Mouse (Mus musculus): ENCODE data around the gene Atp1b1.

Gene Atp1b1

DNA sequence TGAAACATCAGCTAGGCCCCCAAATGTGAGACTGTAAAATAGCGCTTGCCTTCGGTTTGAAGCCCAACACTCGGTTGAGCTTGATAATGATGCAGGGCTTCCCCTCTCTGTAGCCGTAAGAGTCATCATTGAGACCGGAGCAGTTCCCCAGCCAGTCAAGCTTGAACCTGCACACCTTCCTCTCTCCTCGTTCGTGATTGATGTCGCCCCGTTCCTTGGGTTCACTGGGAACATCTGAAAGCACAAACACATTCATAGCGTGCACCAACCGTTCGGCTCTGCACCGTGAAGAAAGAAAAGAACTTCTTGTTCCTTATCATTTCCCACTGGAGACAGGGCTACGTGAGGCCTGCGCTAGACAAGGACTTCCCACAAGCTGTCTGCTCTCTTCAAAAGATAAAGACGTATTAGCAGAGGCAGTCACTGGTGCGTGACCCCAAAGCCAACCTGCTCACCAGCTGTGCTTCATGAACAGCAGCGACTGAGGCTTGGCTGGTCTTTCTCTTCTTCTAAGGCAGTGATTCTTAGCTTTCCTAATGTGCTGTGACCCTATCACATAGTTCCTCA, 16.7 kb downstream of the Atp1b1 start:
- in situ Hi-C loops (cut with MboI, MseI): no loop called here

DNA sequence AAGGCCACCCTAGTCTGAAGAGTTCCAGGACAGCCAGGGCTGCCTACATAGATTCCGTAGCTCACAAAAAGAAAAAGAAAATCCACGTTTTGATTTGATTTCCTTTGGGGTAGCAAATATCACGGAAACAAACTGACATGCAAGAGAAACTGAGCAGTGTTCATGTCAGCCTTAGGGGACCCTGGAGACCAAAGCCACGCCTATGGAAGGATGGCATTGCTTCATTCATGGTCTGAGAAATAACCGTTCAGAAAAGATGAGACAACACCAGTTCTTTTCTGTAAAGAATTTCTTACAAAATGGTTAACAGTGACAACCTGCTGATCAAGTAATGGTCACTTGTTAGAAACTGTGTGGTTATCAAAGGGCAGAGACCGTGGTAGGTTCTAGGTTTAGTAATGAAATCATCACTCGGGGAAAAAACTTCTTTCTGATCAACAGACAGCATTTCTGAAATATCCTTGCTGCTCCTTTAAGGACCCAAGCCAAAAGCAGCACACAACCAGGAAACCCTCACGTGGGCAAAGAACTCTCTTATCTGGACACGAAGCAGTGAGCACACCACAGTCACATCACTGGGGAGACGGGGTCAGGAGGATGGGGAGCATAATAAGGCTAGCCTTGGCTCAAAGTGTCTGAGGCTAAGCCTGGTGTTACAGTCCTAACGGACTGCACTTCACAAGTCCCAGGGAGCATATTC, 17.3 kb downstream of the Atp1b1 start:
- in situ Hi-C loops (cut with MboI, MseI): no loop called here

DNA sequence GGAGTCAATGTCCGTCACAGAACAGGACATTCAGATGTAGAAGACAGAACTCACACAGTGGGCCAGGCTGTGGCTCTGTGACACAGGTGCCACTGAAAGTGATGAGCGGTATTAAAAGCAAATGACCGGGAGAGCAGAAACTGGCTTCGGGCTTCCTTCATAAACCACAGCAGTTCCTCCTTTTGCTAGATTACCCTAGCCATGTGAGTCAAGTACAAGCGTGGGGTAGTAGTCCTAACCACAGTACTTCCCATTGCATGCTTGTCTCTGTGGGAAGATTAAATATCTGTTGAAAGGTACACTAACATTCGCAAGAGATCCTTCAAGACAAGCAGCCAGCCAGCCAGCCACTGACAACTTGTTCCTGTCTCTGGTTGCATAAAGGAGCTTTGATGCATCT, 17.9 kb downstream of the Atp1b1 start:
- in situ Hi-C loops (cut with MboI, MseI): no loop called here

DNA sequence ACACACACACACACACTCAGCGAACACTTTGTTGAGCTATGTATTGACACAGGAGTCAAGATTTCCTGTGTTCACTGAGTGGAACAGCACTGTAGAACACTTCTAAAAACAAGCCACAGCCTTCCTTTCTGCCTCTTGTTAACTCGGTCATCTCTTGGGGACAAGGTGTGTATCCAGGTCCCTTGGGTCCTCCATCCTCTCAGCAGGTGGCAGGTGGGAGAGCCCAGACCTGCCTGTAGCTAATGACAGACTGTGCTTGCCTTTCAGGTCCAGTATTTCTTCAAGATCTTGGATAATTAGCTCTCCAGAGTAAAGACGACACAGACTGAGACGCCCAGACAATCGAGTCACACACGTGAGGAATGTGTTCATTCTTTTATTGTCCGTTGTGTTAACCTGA, 21.4 kb downstream of the Atp1b1 start:
- in situ Hi-C loops (cut with MboI, MseI): no loop called here

DNA sequence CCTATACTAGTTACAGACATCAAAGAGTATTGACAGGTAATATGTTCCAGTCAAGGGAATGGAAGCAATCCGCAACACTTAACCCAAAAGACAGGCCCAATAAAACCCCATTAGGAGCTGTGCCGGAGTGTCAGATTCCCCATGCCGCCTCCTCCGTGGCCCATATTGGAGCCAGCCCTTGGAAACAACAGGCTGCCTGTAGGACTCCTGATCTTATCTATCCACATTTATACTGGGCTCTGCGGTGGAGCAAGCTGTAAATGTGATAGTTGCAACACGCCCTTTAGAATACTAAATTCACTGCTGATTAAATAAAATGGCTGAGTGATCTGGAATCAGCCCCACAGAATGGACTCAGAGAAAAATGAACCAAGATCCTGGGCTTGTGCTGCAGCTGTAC, 24.1 kb downstream of the Atp1b1 start:
- in situ Hi-C loops (cut with MboI, MseI): no loop called here

DNA sequence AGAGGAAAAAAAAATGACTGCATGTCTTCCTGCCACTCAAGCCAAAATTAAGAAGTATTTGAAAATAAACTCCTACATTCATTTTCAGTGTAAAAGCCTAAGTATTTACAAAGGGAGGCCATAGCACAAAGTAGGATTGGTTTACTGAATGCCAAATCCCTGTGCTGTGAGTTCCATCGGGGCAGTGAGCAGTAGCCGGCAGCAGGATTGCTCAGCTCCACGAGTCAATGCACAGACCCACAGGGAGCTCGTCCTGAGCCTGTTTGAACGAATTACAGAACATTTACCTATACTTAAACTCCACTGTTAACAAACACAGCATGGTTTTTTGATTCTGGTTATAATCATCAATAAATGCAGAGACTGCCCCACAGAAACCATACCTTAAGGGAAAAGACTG, 25.5 kb downstream of the Atp1b1 start:
- in situ Hi-C loops (cut with MboI, MseI): no loop called here

DNA sequence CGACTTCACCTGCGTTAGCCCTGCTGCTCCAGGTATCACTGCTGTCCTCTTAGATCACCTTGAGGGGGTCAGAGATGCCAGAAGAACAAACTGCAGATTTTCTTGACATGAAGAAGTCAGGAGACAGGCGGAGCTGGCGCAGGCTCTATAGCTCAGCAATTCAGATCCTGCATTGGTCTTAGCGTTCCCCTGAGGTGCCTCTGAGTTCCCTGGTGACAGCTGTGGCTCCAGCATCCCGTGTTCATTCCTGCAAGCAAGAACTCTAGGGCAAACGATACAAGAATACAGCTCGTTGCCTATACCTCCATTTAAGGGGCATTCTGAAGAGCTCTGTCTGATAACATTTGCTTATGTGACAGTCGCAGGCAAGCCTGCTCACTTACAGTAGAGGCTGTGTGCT, 29.5 kb downstream of the Atp1b1 start:
- in situ Hi-C loops (cut with MboI, MseI): no loop called here

DNA sequence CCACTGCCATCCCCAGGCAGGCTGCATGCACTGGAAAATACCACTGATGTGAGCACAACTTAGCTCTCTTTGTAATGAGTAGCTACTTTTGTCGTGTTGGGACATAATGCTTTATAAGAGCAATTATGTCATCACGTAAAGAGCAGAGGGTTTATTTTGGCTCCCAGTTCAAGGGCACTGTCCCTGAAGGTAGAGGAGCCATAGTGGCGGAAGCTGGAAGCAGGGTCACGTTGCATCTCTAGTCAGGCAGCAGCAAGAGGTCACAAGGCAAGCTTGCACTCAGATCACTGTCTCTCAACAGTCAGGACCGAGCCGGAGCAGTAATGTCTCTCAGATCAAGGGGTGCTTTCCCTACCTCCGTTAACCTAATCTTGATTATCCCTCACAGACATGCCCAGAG, 30.4 kb downstream of the Atp1b1 start:
- in situ Hi-C loops (cut with MboI, MseI): no loop called here

DNA sequence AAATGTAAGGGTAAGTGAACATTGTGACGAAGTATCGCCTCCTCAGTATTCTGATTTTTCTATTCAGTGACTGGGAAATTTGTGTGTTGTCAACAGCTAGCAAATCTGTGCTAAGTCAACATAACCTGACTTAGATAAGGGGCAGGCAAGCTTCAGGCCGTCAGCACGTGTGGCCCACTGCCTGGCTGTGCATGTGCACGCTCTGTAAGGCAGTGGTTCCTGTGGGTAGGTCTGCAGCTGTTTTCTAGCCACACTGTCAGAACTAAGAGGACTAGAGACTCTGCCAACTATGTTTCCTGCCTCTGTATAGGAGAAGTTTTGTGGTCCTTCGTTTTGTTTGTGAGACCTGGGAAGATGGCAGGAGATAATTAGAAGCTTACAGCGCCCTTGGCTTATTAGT, 31.9 kb downstream of the Atp1b1 start:
- in situ Hi-C loops (cut with MboI, MseI): no loop called here

DNA sequence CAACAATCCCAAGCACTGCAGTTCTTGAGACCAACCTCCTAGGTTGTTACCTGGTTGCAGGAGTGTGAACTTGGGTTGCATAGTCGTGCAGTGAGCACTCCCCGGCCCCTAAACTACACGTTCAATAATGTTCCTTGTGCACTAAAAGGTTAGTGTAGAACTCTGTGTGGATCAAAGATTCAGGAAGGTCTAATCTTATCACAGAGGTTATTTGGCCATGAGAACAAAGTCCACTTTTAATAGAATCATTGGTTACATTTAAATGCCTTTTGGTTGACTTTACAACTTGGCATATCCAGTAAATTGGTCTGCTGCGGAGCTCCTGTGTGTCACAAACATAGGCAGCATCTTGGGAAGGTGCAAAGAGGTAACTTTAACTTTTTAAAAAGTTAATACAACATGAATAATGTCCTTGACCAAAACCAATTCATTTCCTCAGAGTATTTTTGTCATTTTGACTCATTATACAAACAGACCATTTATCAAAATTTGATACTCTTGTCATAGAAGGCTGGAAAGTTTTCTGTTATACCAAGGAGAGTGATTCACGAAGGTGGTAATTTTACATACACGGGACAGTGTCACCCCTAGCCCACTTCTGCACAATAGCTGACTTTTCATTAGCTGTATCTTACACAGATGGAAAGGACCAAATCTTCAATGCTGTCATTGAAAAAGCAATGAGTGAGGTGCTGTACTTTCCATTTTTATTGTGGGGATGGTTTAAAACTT, 37.4 kb downstream of the Atp1b1 start:
- in situ Hi-C loops (cut with MboI, MseI): no loop called here

DNA sequence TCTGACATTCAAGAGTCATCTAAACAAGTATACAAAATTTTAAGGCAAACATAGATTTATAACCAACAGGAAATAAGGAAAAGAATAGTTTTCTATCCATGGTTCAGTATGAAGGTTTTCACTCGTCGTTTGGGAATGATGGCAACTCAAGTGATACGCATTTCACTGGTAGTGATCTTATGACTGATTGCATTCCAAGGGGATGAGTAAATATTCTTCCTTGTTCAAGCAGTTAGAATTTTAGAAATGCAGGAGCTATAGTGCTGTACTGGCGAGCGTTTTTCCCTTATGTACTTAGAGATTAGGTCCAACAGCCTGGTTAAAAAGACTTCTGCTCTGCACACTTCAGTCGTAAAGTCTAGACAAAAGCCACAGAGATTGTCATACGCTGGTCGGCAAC, 38.8 kb downstream of the Atp1b1 start:
- in situ Hi-C loops (cut with MboI, MseI): no loop called here

DNA sequence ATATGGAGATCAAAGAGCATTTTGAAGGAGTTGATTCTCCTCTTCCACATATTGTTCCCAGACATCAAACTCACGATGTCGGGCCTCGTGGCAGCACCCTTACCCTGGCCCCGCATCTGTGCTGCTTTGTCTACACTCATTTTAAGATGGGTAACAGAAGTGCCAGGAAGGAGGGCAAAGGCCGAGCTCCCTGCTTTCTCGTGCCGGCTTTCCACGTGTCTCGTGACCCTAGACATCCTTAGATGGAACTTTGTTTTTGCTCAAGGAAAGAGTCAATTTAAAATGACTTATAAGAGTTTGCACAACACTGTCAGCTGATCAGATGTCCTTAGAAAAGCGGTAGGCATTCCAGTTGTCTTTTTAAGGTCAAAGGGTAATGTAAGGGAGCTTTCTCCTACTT, 39.8 kb downstream of the Atp1b1 start:
- in situ Hi-C loops (cut with MboI, MseI): no loop called here

DNA sequence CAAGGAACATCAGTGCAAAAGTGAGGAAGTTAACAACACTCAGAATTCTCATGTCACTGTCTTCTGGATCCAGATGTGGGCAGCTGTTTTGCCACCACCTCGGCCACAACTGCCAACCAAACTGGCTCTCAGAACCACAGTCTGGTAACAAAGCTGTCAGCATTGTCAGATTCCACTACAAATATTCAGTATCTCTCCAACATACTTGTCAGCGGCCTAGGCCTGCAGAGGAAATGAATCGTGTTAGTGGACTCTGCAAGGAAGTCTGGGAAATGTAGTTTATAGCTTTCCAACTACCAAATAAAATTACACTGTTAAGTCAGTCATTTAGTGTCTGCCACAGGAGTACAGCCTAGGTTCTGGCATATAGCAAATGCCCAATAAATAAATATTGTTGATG, 40.6 kb downstream of the Atp1b1 start:
- in situ Hi-C loops (cut with MboI, MseI): no loop called here

DNA sequence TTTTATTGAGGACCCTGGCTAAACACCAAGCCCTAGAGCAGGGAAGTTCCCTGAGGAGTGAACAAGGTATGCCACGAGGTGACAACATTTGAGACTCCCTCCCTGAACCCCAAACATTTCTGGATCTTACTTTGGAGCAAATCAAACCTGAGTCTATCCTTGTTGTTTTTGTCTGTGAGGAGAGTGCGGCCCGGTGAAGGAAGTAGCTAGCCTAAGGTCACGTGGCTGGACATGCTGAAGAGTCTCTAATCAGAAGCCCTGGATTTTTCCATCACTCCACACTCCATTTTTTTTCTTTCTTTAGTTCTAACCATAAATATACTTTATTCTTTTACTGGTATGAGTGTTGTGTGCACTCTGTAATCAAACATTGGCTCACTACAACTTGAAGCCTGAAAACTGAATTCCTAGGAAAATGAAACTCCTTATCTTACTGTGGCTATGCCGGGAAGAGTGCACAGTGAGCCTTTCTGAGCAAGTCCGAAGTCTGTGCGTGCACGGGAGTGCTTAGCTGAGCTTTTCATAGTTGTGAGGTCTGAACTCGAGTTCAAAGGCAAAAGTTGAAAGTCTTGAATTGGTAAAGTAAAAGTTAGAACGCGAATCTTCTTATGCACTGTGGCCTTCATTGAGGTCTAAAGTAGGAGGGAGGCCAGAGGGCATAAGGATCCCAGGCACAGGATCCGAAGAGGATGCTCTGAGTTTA, 41.3 kb downstream of the Atp1b1 start:
- in situ Hi-C loops (cut with MboI, MseI): no loop called here

DNA sequence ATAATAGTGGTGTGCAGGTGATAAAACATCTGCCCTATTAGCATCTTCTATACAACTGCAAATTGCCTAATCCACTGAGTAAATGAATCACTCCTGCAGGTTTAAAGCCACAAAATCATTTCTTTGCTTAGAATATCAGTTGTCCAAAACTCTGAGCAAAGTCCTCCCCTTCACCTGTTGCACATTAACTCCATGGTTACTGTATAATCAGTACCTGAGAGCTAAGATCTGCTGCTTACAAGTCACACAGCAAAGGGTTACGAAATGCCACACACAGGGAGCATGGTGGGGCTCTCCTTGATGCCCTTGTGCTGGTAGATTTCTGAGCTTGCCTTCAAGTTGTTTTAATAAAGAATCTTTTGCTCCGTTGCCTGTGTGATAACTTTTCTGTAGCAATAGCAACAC, 42.8 kb downstream of the Atp1b1 start:
- in situ Hi-C loops (cut with MboI, MseI): no loop called here

DNA sequence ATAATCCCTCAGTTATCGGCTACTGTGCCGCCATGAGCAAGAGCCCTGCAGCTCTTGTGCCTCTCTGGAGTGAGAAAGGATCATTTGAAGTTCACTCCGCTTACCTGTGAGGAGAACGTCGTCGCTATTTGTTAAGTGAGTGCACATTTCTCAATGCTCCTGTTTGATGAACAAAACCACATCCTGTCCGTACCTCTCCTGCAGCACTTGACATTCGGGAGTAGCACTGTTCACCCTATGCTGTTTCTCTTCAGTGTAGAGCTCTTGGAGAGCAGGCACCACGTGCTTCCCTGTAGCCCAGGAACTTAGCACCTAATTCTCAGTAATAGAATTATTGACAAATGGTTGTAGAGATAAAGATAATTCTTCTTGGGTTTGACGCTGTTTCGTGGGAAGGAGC, 44.5 kb downstream of the Atp1b1 start:
- in situ Hi-C loops (cut with MboI, MseI): no loop called here

DNA sequence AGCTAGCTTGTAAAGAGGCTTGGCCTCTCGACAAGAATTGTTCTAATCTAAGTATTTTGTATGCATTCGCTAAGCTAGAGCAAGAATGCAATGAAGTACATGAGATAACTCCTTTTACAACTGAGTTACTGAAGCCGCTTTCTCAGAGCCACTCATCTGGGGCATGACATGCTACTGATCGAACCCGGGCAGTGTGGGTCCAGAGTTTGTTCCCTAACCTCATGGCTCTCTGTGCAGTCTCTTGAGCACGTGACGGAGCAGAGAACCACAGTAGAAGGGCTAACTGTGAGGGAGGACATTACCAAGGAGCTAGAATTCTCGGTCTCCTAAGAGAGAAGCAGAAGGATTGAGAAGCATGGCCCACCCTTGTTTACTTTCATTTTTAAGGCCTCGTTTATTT, 45.2 kb downstream of the Atp1b1 start:
- in situ Hi-C loops (cut with MboI, MseI): no loop called here

DNA sequence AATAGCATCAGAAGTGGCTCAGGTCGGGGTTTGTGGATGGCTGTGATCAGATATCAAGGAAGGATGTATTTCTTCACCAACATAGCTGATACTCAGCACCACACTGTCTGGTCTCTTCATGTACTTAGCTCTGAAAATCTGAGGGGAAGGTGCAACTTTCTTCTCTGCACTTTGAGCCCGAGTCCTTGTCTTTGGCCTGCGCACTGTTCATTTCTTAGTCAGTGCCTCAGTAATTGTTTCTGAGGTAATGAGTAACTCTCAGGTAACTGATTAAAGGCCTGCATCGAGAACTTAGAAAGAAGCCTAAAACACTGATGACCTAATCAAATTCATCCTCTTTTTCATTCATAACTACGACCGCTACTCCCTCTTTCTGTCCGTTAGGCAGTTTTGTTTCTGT, 46.8 kb downstream of the Atp1b1 start:
- in situ Hi-C loops (cut with MboI, MseI): no loop called here

DNA sequence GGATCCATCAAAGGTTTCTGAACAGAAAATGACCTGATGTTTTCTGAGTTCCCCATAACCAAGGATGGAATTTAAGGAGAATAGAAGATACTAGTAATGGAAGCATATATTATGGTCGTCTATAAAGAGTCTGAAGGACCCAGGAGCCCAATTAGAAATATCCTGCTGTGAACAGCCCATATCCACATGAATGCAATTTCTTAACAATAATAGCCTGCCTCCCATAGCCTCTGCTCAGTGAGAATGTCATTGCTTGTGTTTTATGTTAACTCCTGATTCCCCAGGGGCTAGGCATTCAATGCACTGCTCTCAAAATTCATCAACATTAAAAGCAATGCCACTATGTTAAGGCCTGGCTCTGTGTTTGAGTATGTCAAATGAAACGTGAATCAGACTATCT, 49.5 kb downstream of the Atp1b1 start:
- in situ Hi-C loops (cut with MboI, MseI): loop anchor here (5.0 kb wide), 1 partner anchor 81 kb away; no protein-coding TSS in a partner anchor

DNA sequence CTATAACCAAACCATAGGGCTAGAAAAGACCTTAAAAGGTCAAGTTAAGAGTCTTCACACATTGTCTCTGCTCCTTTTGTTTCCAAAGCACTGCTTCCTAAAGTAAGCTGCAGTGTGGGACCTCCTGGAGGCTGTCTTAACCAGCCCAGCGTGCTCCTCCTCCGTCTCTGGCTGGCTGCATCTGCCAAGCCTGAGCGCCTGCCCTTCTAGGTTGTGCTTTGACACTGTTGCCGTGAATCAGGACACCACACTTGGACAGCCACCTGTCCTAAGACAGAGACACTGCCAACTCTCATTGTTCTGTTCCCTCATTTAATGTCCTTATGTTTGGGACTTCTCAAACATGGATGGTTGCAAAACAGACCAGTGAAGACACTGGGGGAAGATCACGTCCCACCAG, 51.6 kb downstream of the Atp1b1 start:
- in situ Hi-C loops (cut with MboI, MseI): loop anchor here (5.0 kb wide), 1 partner anchor 79 kb away; no protein-coding TSS in a partner anchor

DNA sequence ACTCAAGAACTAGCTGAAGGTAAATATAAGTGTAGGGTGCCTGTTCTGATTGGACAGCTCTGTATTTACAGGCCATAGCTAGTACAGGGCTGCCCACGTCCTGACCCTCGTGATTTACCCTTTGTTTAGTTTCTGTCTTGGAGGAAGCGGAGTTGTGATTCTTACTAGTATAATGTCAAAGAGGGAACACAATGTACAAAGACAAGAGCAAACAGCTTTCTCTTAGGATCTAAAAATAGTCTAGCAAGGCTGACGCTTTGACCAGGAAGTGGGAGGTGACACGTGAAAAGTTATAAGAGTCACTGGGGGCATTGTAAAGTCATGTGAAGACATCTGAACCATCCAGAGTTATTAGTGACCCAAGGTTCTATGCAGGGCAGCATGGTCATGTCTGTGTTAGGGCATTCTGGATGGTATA, 52.8 kb downstream of the Atp1b1 start:
- in situ Hi-C loops (cut with MboI, MseI): loop anchor here (5.0 kb wide), 1 partner anchor 78 kb away; no protein-coding TSS in a partner anchor

DNA sequence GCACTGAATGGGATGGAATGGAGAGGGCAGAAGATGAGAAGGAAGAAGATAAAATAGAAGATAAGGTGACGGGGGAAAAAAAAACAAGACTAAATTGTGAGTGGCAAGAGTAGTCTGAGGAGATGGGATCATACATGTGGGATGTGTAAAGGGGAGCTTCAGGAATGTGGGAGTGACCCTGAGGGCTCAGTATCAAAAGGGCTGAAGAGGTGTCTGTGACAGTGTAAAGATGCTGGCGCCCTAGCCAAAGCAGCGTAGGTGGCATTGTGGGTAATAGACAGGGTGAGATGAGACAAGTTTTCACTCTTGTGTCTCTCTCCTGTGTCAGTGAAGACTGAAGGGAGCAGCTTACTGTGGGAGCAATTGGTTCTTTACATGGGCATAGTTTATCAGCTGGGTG, 58.6 kb downstream of the Atp1b1 start:
- in situ Hi-C loops (cut with MboI, MseI): no loop called here
